Mouse (Mus musculus) heart, embryonic 12.5 days (tissue): Measurements from ENCODE around the gene Mrap2. TPM values are rescaled to one million over a fixed set of nuclear protein-coding genes. Genes with fewer than 3 reads are reported as not detected.
A peak's percentile ranks its signal among the peaks of the same experiment; 100 is the strongest.

Experiments used
- ATAC-seq: fragments of 200-750 bp; cut with Nextera tagmentation; 2 replicates; pipeline ENCODE4 v1.8.0; 2017; ENCODE audit warnings: moderate TSS enrichment, moderate library complexity; ENCODE audit not compliant: insufficient number of reproducible peaks, low FRiP score
- H3K27ac ChIP-seq: fragments of 300-500 bp; sonication (generic); 2 replicates; pipeline ENCODE4 v1.5.1; 2016; ENCODE audit warnings: mild to moderate bottlenecking, moderate library complexity; ENCODE audit not compliant: poor library complexity, severe bottlenecking
- H3K27me3 ChIP-seq: fragments of 300-500 bp; sonication (generic); replicated peaks from 2 replicates; pipeline ENCODE4 v1.6.1; 2016; ENCODE audit warnings: mild to moderate bottlenecking, moderate library complexity
- H3K36me3 ChIP-seq: fragments of 300-500 bp; sonication (generic); 2 replicates; pipeline ENCODE4 v1.6.1; 2016; ENCODE audit warnings: mild to moderate bottlenecking, moderate library complexity
- H3K4me1 ChIP-seq: fragments of 300-500 bp; sonication (generic); replicated peaks from 2 replicates; pipeline ENCODE4 v1.6.1; 2016; ENCODE audit warnings: mild to moderate bottlenecking
- H3K4me2 ChIP-seq: fragments of 300-500 bp; sonication (generic); 2 replicates; pipeline ENCODE4 v1.6.1; 2016; ENCODE audit warnings: mild to moderate bottlenecking, moderate library complexity
- H3K4me3 ChIP-seq: fragments of 300-500 bp; sonication (generic); 2 replicates; pipeline ENCODE4 v1.5.1; 2016; ENCODE audit warnings: mild to moderate bottlenecking
- H3K9ac ChIP-seq: fragments of 300-500 bp; sonication (generic); 2 replicates; pipeline ENCODE4 v1.6.1; 2016; ENCODE audit warnings: mild to moderate bottlenecking, moderate library complexity
- H3K9me3 ChIP-seq: fragments of 300-500 bp; sonication (generic); replicated peaks from 2 replicates; pipeline ENCODE4 v1.6.1; 2016; ENCODE audit warnings: mild to moderate bottlenecking, moderate library complexity
- WGBS: fragments of 180-500 bp; shearing (Covaris S2); methylation state at CpG from one replicate; pipeline ENCODE4 v1.1.7; 2016; 5-methylcytosine and 5-hydroxymethylcytosine counted together
- polyA plus RNA-seq: library from polyadenylated mRNA; unstranded; fragments of >200 nt; fragmentation: Nextera tagmentation; extraction: Ambion mirVana; gene quantifications from 2 replicates; pipeline ENCODE4 v1.2.1, GENCODE M21; 2016

Mrap2 gene
- polyA plus RNA-seq, 1 experiment from 2014 or later = not detected

DNA sequence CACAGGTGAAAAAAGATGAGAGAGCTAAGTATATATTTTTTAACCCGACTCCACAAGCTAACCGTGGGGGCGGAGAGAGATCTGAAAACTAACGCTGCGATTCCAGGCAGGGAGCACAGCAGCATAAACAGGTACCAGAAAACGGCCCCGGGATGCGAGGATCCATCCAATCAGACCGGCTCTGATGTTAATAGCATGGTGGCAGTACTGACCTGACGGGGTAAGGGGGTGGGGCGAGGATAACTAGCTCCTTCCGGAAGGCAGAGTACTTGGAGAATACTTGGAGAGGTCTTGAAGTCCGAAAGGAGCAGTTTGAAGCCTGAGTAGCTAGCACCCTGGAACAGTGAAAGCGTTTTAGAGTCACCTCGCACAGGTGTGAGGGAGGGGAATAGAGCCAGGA is 1.1 kb downstream of the Mrap2 start:
- Histone ChIP-seq H3K9ac (no peak overlapping the region), H3K9me3 (no peaks in the 10 kb centered on the region), H3K4me1 (peaks cover 17% of the 10 kb centered on the region), H3K4me3 (peak overlapping the region; percentile 43), H3K4me2 (peak overlapping the region; percentile 76), H3K36me3 (no peaks in the 10 kb centered on the region), H3K27me3 (peaks cover 43% of the 10 kb centered on the region), H3K27ac (no peak overlapping the region)
- 6% methylated on average over 15 of the region's 15 CpGs for WGBS
- no peak for ATAC-seq

DNA sequence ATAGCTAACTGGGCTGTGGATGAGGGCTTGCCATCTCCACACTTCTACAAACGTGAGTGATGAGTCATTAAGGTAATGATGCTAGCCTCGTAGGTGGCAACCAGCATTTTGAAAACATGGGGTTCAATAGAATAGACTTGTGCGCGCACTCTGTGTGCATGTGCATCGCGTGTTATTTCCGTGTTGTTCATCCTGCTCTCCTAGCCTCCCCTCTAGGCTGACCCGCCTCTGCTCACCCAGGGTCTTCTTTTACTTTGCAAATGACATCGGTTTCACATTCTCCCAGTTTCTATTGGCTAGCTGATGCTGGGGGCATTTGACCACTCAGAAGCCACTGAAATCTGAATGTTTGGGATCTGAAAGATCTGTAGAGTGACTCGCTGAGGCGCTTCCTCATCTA is 1.6 kb downstream of the Mrap2 start:
- ATAC-seq = no peak
- Histone ChIP-seq H3K9me3 (no peaks in the 10 kb centered on the region), H3K27ac (no peak overlapping the region), H3K4me3 (no peak overlapping the region), H3K27me3 (peaks cover 38% of the 10 kb centered on the region), H3K4me2 (0 out of 2 replicates have a peak overlapping the region, but pooled peaks have one; percentile 76), H3K9ac (no peak overlapping the region), H3K36me3 (no peaks in the 10 kb centered on the region), H3K4me1 (peaks cover 17% of the 10 kb centered on the region)
- WGBS = 26% methylated on average over 11 of the region's 11 CpGs

DNA sequence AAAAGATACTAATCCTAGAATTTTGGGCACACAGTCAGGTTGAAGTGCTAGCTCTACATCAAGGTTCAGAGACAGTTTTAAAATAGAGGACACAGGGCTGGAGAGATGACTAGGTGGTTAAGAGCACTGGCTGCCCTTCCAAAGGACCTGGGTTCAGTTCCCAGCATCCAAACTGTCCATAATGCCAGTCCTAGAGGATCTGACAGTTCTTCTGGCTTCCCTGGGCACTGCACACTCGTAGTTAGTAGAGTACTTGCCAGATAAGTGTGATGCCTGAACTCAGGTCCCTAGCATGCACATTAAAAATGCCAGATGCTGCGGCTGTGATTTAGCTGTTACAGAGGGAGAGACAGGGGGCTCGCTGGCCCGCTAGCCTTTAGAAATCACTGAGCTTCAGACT is 2.3 kb downstream of the Mrap2 start:
- ATAC-seq = no peak
- Histone ChIP-seq H3K36me3 (no peaks in the 10 kb centered on the region), H3K9ac (no peak overlapping the region), H3K4me1 (peaks cover 17% of the 10 kb centered on the region), H3K4me3 (no peak overlapping the region), H3K27me3 (peaks cover 37% of the 10 kb centered on the region), H3K9me3 (no peaks in the 10 kb centered on the region), H3K4me2 (no peak overlapping the region), H3K27ac (no peak overlapping the region)
- 84% methylated on average over 4 of the region's 4 CpGs for WGBS

DNA sequence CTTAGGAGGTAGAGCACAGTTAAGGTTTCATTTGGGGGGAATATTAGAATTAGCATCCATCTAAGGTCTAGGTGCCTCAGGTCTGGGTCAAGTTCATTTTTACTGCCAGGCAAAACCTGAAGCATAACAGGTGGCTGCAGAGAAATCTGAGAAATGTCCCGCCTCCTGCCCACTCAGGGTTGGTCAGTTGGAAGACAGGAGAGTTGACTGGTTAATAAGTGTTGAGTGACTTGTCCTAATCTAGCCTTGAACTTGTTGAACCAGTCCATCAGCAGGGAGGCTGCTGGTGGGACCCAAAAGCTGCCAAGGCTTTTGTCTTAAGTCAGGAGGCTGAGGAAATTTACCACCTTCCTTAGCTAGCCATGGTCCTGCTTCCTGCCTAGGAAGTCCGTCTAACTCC is 3.8 kb downstream of the Mrap2 start:
- no peak for ATAC-seq
- H3K27ac ChIP-seq = no peak overlapping the region
- H3K4me3 ChIP-seq = no peak overlapping the region
- H3K9ac ChIP-seq = no peak overlapping the region
- H3K4me2 ChIP-seq = no peak overlapping the region
- no peaks in the 10 kb centered on the region for H3K36me3 ChIP-seq
- peaks cover 17% of the 10 kb centered on the region for H3K4me1 ChIP-seq
- H3K9me3 ChIP-seq = no peaks in the 10 kb centered on the region
- peaks cover 37% of the 10 kb centered on the region for H3K27me3 ChIP-seq
- 76% methylated on average over 2 of the region's 2 CpGs for WGBS

DNA sequence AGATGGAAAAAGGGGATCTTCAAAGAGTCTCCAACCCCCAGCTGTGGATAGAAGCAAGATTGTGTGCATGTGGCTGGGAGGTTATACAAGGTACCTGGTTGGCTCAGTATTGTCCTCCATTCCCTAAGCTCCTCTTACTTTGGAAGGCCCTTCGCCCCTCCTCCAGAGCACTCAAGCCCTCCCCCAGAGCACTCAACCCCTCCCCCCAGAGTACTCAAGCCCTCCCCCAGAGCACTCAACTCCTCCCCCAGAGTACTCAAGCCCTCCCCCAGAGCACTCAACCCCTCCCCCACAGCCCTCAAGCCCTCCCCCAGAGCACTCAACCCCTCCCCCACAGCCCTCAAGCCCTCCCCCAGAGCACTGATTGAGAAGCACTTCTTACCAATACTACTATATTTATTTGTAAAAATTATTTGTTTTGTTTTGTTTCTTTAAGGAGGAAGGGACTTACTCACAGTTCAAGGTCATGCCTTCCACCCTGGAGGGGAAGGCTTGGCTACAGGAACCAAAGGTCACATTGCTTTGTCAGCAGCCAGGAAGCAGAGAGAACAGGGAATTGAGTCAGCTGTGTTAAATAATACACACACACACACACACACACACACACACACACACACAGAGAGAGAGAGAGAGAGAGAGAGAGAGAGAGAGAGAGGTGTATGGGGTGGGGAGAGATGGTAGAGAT is 8.7 kb downstream of the Mrap2 start:
- H3K9me3 ChIP-seq = no peaks in the 10 kb centered on the region
- H3K36me3 ChIP-seq = no peaks in the 10 kb centered on the region
- H3K4me3 ChIP-seq = no peak overlapping the region
- no peaks in the 10 kb centered on the region for H3K4me1 ChIP-seq
- H3K4me2 ChIP-seq = no peak overlapping the region
- H3K9ac ChIP-seq = no peak overlapping the region
- no peak for ATAC-seq
- no peaks in the 10 kb centered on the region for H3K27me3 ChIP-seq
- WGBS = 86% methylated on average over 1 of the region's 1 CpGs
- H3K27ac ChIP-seq = no peak overlapping the region

DNA sequence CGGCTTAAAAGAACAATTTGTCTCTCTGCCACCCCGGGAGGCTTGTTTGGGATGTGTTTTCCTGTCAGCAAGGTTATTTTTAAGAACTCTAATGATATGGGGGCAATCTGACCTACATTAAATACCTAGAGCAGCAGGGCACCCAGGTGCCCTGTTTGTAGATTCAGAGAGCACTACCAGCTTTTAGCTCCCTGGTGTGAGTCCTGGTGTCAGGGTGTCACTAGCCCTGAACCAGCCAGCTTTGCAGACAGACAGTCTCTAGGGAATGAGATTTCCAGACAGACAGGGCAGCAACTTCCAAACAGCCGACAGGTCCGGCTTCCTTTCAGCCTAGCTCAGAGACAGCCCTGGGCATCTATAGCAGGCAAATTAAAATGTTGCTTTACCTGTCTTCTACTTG is 18.5 kb downstream of the Mrap2 start:
- ATAC-seq = no peak
- Histone ChIP-seq H3K9ac (no peak overlapping the region), H3K4me1 (no peaks in the 10 kb centered on the region), H3K27ac (no peak overlapping the region), H3K27me3 (no peaks in the 10 kb centered on the region), H3K36me3 (no peaks in the 10 kb centered on the region), H3K4me3 (no peak overlapping the region), H3K4me2 (no peak overlapping the region), H3K9me3 (no peaks in the 10 kb centered on the region)
- WGBS = 70% methylated on average over 4 of the region's 4 CpGs

DNA sequence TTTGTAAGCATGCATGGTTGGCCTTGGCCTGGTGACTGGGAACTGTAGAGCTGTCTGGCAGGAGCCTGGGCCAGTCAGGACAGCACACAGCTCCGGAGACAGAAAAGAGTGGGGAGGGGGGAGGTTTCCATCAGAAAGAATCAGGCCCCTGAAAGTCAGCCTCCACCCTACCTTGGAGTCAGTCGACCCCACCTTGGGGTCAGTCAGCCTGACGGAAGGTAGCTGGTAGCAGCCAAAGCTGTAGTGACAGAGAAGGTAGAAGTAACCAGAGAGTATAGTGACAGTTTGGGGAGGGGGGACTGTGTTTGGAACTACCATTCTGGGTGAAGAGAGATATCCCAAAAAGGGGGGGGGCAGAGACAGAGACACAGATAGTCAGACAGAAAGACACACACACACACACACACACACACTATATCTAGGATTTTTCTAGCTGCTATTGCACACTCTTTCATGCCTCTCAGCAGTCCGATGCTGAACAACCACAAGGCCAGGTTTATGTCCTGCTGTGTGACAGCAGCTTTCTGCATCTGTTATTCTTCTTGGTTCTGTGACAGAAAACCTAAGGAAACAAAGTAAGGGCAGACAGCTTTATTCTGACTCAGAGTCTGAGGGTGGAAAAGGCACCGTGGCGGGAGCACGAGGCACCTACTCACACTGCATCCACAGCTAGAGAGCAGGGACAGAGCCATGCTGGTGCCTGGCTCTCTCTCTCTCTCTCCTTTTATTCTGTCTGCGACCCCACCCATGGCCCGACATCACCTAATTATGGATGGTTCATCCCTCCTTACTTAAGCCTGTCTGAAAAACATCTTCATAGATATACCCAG is 23.1 kb downstream of the Mrap2 start:
- H3K9me3 ChIP-seq = no peaks in the 10 kb centered on the region
- ATAC-seq = no peak
- no peak overlapping the region for H3K4me3 ChIP-seq
- no peaks in the 10 kb centered on the region for H3K36me3 ChIP-seq
- WGBS = 59% methylated on average over 9 of the region's 9 CpGs
- H3K4me1 ChIP-seq = no peaks in the 10 kb centered on the region
- no peak overlapping the region for H3K27ac ChIP-seq
- no peak overlapping the region for H3K4me2 ChIP-seq
- H3K27me3 ChIP-seq = no peaks in the 10 kb centered on the region
- H3K9ac ChIP-seq = no peak overlapping the region

DNA sequence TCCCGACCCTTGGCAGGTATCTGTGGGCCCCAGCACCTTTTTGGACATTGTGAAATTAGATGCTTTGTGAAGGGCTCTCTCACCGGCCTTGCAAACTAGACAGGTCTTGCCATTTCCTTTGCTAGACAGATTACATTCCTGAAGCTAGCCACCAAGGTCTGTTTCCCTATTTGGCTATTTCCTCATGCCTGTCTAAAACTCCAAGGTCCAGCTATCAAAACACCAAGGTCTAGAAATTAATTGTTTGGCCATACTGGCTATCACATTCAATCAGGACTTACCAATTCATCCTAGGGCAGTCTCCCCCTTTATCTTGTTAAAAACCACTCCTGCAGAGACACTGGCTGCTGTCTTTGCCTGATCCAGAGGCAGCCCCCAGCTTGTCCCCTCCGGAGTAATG is 23.9 kb downstream of the Mrap2 start:
- Histone ChIP-seq H3K36me3 (no peaks in the 10 kb centered on the region), H3K27ac (no peak overlapping the region), H3K9me3 (no peaks in the 10 kb centered on the region), H3K4me2 (no peak overlapping the region), H3K4me3 (no peak overlapping the region), H3K27me3 (no peaks in the 10 kb centered on the region), H3K9ac (no peak overlapping the region), H3K4me1 (no peaks in the 10 kb centered on the region)
- WGBS = 49% methylated on average over 3 of the region's 3 CpGs
- no peak for ATAC-seq

DNA sequence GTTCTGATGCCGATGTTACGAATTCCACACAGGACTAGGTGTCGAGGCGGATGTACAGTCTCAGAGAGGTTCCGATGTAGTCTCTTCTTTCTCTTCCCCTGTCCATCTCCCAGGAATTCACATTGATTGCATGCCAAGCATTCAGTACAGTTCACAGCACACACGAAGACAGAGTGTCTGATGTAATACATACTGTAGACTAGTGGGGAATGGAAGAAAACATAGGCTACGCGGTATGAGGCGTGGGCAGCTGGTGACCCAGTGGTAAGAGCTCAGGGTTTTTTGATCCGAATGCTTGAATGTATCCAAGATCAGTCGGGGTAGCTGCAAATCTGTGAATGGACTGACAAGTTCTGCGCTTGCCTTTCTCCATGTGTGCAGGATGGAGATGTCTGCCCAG is 25.0 kb downstream of the Mrap2 start:
- no peaks in the 10 kb centered on the region for H3K4me1 ChIP-seq
- no peaks in the 10 kb centered on the region for H3K36me3 ChIP-seq
- H3K4me2 ChIP-seq = no peak overlapping the region
- no peak overlapping the region for H3K4me3 ChIP-seq
- H3K27me3 ChIP-seq = no peaks in the 10 kb centered on the region
- 79% methylated on average over 12 of the region's 12 CpGs for WGBS
- H3K9ac ChIP-seq = no peak overlapping the region
- ATAC-seq = no peak
- no peaks in the 10 kb centered on the region for H3K9me3 ChIP-seq
- H3K27ac ChIP-seq = no peak overlapping the region

DNA sequence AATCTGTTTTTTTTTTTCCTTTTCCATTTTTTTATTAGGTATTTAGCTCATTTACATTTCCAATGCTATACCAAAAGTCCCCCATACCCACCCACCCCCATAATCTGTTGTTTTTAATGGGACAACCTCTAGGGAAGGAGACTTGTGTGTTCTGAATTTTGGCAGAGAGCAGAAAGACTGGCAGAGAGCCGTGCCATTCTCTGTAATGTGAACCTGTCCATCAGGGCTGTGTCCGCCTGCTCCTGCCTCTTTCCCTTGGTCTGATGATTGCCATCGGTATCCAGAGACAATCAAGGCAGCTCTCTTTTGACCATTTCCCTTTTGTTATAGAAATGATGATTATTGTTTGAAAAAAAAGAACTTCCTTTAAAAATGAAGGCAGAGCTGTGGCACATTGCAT is 26.8 kb downstream of the Mrap2 start:
- H3K36me3 ChIP-seq = no peaks in the 10 kb centered on the region
- ATAC-seq = no peak
- no peaks in the 10 kb centered on the region for H3K27me3 ChIP-seq
- WGBS = 72% methylated on average over 3 of the region's 3 CpGs
- H3K4me3 ChIP-seq = no peak overlapping the region
- H3K4me2 ChIP-seq = no peak overlapping the region
- H3K9me3 ChIP-seq = no peaks in the 10 kb centered on the region
- H3K27ac ChIP-seq = no peak overlapping the region
- no peak overlapping the region for H3K9ac ChIP-seq
- H3K4me1 ChIP-seq = no peaks in the 10 kb centered on the region

DNA sequence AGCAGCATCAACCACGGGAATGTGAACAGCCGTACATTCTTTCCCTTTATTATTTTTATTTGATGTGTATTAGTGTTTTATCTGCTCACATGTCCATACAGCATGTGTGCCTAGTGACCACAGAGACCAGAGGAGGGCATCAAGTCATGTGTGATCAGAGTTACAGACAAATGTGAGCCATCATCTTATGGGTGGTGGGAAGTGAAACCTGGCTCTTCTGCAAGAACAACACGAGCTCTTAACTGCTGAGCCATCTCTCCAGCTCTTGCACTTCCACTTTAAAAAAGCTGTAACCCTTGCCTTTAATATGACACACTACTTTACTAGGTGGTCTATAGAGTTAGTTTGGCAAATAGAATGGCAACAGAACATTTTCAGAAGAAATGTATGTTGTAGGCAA is 27.4 kb downstream of the Mrap2 start:
- Histone ChIP-seq H3K4me3 (no peak overlapping the region), H3K9me3 (no peaks in the 10 kb centered on the region), H3K27me3 (no peaks in the 10 kb centered on the region), H3K4me1 (no peaks in the 10 kb centered on the region), H3K4me2 (no peak overlapping the region), H3K27ac (no peak overlapping the region), H3K9ac (no peak overlapping the region), H3K36me3 (no peaks in the 10 kb centered on the region)
- no peak for ATAC-seq
- WGBS = 80% methylated on average over 3 of the region's 3 CpGs
